In genomic region chr7:135902106-135903055, GRCm38 (mm10) we compare ENCODE assay signal across 12 mouse cellular contexts.
DNase-seq lines count a peak whose midpoint lies in the region; ATAC-seq and TF ChIP-seq lines count a peak whose summit lies in the region.
"Had no signal": no experiment of that assay in that cellular context is flagged by ENCODE, and none has a peak within 500 bp of the region (broad histone marks: within the 10 kb centered on the region; RNA-seq: fewer than 3 reads in every experiment).

No protein-coding gene starts in this region.

- no peak for TF ChIP-seq CTCF in intestine, postnatal 0 days (IDR thresholded peaks at IDR 0.05; ENCODE audit: low read depth)
- TF ChIP-seq CTCF in midbrain, postnatal 0 days (IDR thresholded peaks at IDR 0.05): no peak

- H3K4me3 ChIP-seq in intestine, embryonic 15.5 days (replicated peaks): no peak overlapping the region
- H3K4me3 ChIP-seq in intestine, postnatal 0 days (ENCODE audit: low read depth, low read length): no peak overlapping the region
- H3K4me3 ChIP-seq in embryonic facial prominence, embryonic 14.5 days (ENCODE audit: low read depth, low read length): no peak overlapping the region
- no peak overlapping the region for H3K4me3 ChIP-seq in heart, embryonic 16.5 days (ENCODE audit: low read length)
- H3K4me3 ChIP-seq in midbrain, postnatal 0 days (ENCODE audit: low read depth, low read length): no peak overlapping the region
- H3K4me3 ChIP-seq: liver, embryonic 12.5 days had no signal

- H3K4me2 ChIP-seq in intestine, embryonic 15.5 days (replicated peaks): no peak overlapping the region
- H3K4me2 ChIP-seq in intestine, postnatal 0 days (replicated peaks; ENCODE audit: low read depth): no peak overlapping the region
- H3K4me2 ChIP-seq in embryonic facial prominence, embryonic 14.5 days (ENCODE audit: low read depth, low read length): no peak overlapping the region
- H3K4me2 ChIP-seq in heart, embryonic 16.5 days (ENCODE audit: low read depth, low read length): no peak overlapping the region
- no peak overlapping the region for H3K4me2 ChIP-seq in midbrain, postnatal 0 days (ENCODE audit: low read depth, low read length, poor library complexity, severe bottlenecking)
- H3K4me2 ChIP-seq: liver, embryonic 12.5 days had no signal

- peak; percentile 67 for DNase-seq in embryonic facial prominence, embryonic 14.5 days (ENCODE audit: low spot score)
- peak; percentile 22 for DNase-seq in mesoderm, embryonic 11.5 days (ENCODE audit: low read depth, low spot score)
- DNase-seq in adrenal gland, postnatal 10 days: no peak
- DNase-seq in spleen, adult 18-20 months: no peak
- no peak for DNase-seq in midbrain, postnatal 0 days (ENCODE audit: low spot score)
- DNase-seq: cerebellum, adult 2 months; kidney, postnatal 25 days; lung, postnatal 4 days had no signal

- H3K36me3 ChIP-seq in intestine, embryonic 15.5 days: no peaks in the 10 kb centered on the region
- H3K36me3 ChIP-seq in intestine, postnatal 0 days (ENCODE audit: control insufficient read depth, insufficient read depth): no peaks in the 10 kb centered on the region
- no peaks in the 10 kb centered on the region for H3K36me3 ChIP-seq in embryonic facial prominence, embryonic 14.5 days (ENCODE audit: control insufficient read depth, insufficient read depth, low read length)
- H3K36me3 ChIP-seq in heart, embryonic 16.5 days (ENCODE audit: control insufficient read depth, insufficient read depth): no peaks in the 10 kb centered on the region
- H3K36me3 ChIP-seq in midbrain, postnatal 0 days (ENCODE audit: insufficient read depth, low read length): no peaks in the 10 kb centered on the region
- H3K36me3 ChIP-seq: liver, embryonic 12.5 days had no signal

- no peak for ATAC-seq in intestine, embryonic 15.5 days
- no peak for ATAC-seq in intestine, postnatal 0 days
- no peak for ATAC-seq in embryonic facial prominence, embryonic 14.5 days (ENCODE audit: low read depth)
- peak; percentile 56 for ATAC-seq in heart, embryonic 16.5 days (replicated peaks; ENCODE audit: extremely low read depth, insufficient read depth, low FRiP score)
- no peak for ATAC-seq in midbrain, postnatal 0 days (ENCODE audit: low FRiP score)
- ATAC-seq: liver, embryonic 12.5 days had no signal

- peak overlapping the region; percentile 58; the same call in 1 of the 2 replicates for H3K27ac ChIP-seq in intestine, embryonic 15.5 days
- H3K27ac ChIP-seq in intestine, postnatal 0 days (ENCODE audit: low read depth, low read length): no peak overlapping the region
- H3K27ac ChIP-seq in embryonic facial prominence, embryonic 14.5 days (replicated peaks; ENCODE audit: low read depth, low read length): no peak overlapping the region; the same call in 1 of the 2 replicates
- peak overlapping the region; percentile 69 for H3K27ac ChIP-seq in heart, embryonic 16.5 days (ENCODE audit: low read length)
- no peak overlapping the region for H3K27ac ChIP-seq in midbrain, postnatal 0 days (ENCODE audit: low read depth, low read length)
- H3K27ac ChIP-seq: liver, embryonic 12.5 days had no signal

- no peaks in the 10 kb centered on the region for H3K27me3 ChIP-seq in intestine, embryonic 15.5 days (replicated peaks)
- H3K27me3 ChIP-seq in intestine, postnatal 0 days (replicated peaks; ENCODE audit: control insufficient read depth, insufficient read depth, low read length): no peaks in the 10 kb centered on the region
- no peaks in the 10 kb centered on the region for H3K27me3 ChIP-seq in embryonic facial prominence, embryonic 14.5 days (replicated peaks; ENCODE audit: control insufficient read depth, insufficient read depth, low read length)
- H3K27me3 ChIP-seq in heart, embryonic 16.5 days (ENCODE audit: control insufficient read depth, insufficient read depth, low read length): no peaks in the 10 kb centered on the region; the same call in 1 of the 2 replicates
- no peaks in the 10 kb centered on the region for H3K27me3 ChIP-seq in midbrain, postnatal 0 days (ENCODE audit: insufficient read depth, low read length)
- H3K27me3 ChIP-seq: liver, embryonic 12.5 days had no signal

- no peaks in the 10 kb centered on the region for H3K9me3 ChIP-seq in intestine, embryonic 15.5 days
- no peaks in the 10 kb centered on the region for H3K9me3 ChIP-seq in intestine, postnatal 0 days (ENCODE audit: control insufficient read depth)
- H3K9me3 ChIP-seq in embryonic facial prominence, embryonic 14.5 days (ENCODE audit: control insufficient read depth, low read length): no peaks in the 10 kb centered on the region
- no peaks in the 10 kb centered on the region for H3K9me3 ChIP-seq in heart, embryonic 16.5 days (replicated peaks; ENCODE audit: control insufficient read depth, low read length)
- no peaks in the 10 kb centered on the region for H3K9me3 ChIP-seq in midbrain, postnatal 0 days (ENCODE audit: low read length)
- H3K9me3 ChIP-seq: liver, embryonic 12.5 days had no signal

- peaks cover 5% of the 10 kb centered on the region; the same call in 1 of the 2 replicates for H3K4me1 ChIP-seq in intestine, embryonic 15.5 days (replicated peaks)
- H3K4me1 ChIP-seq in intestine, postnatal 0 days (replicated peaks; ENCODE audit: control insufficient read depth, insufficient read depth, low read length): no peaks in the 10 kb centered on the region
- H3K4me1 ChIP-seq in embryonic facial prominence, embryonic 14.5 days (ENCODE audit: control insufficient read depth, insufficient read depth, low read length): peaks cover 23% of the 10 kb centered on the region
- peaks cover 14% of the 10 kb centered on the region for H3K4me1 ChIP-seq in heart, embryonic 16.5 days (ENCODE audit: control insufficient read depth, insufficient read depth, low read length)
- peaks cover 4% of the 10 kb centered on the region; the same call in 1 of the 2 replicates for H3K4me1 ChIP-seq in midbrain, postnatal 0 days (ENCODE audit: insufficient read depth, low read length)
- H3K4me1 ChIP-seq: liver, embryonic 12.5 days had no signal

- no peak overlapping the region for H3K9ac ChIP-seq in intestine, embryonic 15.5 days
- no peak overlapping the region for H3K9ac ChIP-seq in intestine, postnatal 0 days (ENCODE audit: low read depth, low read length)
- no peak overlapping the region for H3K9ac ChIP-seq in embryonic facial prominence, embryonic 14.5 days (ENCODE audit: low read depth, low read length)
- H3K9ac ChIP-seq in heart, embryonic 16.5 days (ENCODE audit: low read length): no peak overlapping the region
- H3K9ac ChIP-seq in midbrain, postnatal 0 days (replicated peaks; ENCODE audit: low read length, poor library complexity, severe bottlenecking): no peak overlapping the region
- H3K9ac ChIP-seq: liver, embryonic 12.5 days had no signal

- 40% methylated on average over 13 of the region's 13 CpGs for WGBS in intestine, embryonic 15.5 days
- WGBS in intestine, postnatal 0 days: 55% methylated on average over 13 of the region's 13 CpGs
- WGBS in embryonic facial prominence, embryonic 14.5 days: 56% methylated on average over 13 of the region's 13 CpGs
- 52% methylated on average over 13 of the region's 13 CpGs for WGBS in heart, embryonic 16.5 days
- WGBS in midbrain, postnatal 0 days: 82% methylated on average over 13 of the region's 13 CpGs

Comparison
In these comparisons a context has a peak if more than half of its experiments do, and no peak if none do; other contexts are left out.
1. H3K27ac ChIP-seq: peak in intestine, embryonic 15.5 days (single experiment) and heart, embryonic 16.5 days (single experiment); none in intestine, postnatal 0 days (single experiment), embryonic facial prominence, embryonic 14.5 days (single experiment) and midbrain, postnatal 0 days (single experiment).
2. DNase-seq: peak in embryonic facial prominence, embryonic 14.5 days (single experiment) and mesoderm, embryonic 11.5 days (single experiment); none in adrenal gland, postnatal 10 days (single experiment), spleen, adult 18-20 months (0 of 2) and midbrain, postnatal 0 days (single experiment).